Mouse (Mus musculus) spleen, adult 12 weeks (tissue): ENCODE measurements around the gene Ube2d1.
A peak's percentile ranks its signal among the peaks of the same experiment; 100 is the strongest.

ENCODE experiments used
- DNase-seq: peaks from one replicate; pipeline ENCODE4 v3.0.0; 2022; ENCODE audit warnings: low spot score

The Ube2d1 gene

DNA sequence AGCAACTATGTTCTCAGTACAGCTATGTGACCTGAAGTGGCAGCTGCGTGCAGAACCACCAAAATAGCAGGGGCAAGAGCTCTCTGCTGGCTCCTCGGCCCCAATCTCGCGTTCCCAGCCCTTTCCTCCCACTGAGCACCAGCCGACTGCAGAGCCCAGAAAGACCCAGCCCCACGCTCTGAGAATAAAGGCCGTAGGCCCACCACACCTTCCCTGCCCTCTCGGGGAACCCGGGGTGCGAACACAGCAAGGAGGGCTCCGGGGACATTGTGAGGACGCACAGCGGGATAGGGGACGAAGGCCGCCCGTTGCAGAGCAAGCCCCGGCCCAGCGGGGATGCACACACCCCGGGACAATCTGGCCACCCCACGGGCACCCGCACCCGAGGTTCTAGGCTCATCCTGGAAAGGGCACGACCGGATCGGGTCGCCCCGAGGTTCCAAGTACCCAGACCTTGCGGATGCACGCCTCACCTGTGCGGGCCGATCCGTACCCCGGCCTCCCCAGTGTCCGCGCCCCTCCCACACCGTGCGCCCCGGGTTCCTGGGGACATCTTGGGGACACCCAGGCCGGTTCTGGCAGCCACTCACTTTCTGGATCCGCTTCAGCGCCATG lies 444 bp downstream of the Ube2d1 start:
- DNase-seq = no peak

DNA sequence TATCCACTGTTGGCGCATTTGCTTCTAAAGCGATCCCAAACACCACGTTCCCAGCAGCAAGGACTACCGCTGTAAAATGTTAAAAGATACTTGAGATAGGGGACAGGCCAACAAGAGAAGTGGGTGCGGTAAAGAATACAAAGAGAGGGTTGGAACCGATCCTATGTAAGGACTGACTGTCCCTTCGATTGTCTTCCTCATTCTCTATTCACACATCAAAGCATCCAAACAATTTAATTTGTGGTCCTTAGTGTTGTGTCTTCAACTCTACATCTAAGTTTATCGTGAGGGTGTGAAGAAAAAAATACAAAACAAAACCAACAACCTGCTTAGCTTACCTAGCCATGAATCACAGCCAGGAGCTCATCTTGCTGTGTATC lies 941 bp downstream of the Ube2d1 start:
- DNase-seq = no peak

DNA sequence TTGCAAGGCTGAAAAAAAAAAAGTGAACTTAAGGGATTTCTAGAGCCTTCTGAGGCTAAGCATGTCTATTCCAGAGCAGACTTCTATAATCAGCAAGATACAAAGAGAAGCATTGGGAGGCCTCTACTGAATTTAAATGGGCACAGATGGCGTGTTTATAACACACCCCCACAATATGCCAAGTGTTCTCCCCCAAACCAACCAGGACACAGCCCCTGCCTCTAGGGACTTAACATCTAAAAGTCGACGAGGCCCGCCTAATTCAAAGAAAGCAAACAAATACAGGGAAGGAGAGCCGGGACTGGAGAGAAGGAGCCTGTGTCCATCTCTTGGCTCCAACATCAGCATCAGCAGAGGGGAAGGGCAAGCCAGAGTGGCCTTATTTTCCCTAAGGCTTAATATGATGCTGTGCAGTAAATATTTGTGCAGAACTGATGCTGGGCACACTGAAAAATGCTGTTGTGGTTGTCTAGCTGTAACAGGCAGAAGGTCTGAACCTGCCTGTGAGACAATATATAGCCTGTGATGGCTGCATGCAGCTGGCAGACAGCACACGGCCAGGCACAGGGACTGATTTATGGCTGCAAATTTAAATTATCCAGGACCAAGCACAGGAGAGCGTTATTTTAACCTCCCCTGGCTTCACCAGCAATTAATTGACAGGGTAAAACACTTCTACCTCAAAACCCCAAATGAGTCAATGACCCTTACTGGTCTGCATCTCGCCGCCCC lies 11.9 kb downstream of the Ube2d1 start:
- DNase-seq = no peak

DNA sequence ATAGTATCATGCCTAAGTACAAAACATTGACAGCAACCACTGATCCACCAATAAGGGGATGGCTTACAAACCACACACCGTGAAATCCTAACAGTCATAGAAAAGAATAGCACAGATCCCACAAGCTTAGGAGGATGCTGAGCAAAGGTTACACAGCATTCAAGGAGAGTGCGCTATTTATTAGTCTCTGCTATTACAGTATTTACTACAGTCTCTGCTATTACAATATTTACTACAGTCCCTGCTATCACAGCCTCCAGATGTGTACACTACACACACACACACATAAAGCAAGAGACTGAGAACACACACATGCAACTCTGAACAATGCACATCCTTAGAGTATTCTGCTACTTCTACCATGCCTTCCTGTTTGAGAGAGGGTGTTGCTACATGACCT lies 17.1 kb downstream of the Ube2d1 start:
- no peak for DNase-seq

DNA sequence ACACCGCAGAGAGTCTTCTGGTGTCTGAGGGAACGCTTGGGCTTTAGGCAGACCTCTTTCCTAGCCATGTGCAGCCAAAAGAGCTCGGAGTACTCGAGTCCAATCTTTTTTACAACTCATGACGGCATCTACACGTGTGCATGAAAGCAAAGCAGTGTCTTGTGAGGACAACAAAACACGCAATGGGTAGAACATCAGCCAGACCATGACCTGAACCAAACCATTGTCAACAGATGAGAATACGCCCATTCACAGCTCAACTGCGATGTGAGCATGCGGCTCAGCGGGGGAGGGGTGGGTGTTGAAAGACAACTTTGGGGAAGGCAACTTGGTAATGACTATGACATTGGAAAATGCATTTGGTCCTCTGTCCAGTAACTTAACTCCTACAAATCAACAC lies 17.6 kb downstream of the Ube2d1 start:
- DNase-seq = no peak

DNA sequence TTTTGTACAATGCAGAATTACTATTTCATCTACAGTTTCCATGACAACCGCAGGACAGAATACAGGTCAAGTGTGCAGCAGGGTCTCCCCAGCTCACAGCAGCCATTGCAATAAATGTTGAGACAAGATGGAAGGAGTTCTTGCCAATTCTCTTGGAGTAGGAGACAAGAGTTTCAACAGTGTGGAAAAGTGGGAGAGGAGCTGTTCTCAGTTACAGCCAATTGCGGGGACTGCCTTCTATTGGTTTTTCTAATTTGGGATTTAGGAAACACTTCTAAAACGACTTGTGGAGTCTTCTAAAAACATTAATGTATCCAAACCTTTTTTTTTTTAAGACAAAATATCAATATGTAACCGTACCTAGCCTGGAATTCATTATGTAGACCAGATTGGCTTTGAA lies 20.0 kb downstream of the Ube2d1 start:
- DNase-seq = no peak

DNA sequence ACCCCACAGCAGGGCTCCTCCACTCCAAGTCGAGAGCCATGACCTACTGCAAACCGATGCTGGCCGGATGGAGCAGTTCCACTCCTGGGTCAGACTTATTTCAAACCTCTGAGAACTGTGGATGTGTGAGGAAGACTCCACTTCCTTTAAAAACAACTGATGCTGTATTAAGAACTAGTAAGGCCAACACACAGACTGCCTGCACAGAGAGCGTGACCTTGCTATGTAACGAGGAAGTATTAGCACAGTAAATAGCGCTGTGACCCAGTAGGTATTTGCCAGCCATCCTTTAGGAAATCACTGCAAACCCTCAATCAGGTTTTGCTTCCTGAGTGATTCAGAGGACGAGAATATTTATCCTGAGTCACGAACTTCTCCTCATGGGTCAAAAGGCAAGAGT lies 23.4 kb downstream of the Ube2d1 start:
- DNase-seq = no peak

DNA sequence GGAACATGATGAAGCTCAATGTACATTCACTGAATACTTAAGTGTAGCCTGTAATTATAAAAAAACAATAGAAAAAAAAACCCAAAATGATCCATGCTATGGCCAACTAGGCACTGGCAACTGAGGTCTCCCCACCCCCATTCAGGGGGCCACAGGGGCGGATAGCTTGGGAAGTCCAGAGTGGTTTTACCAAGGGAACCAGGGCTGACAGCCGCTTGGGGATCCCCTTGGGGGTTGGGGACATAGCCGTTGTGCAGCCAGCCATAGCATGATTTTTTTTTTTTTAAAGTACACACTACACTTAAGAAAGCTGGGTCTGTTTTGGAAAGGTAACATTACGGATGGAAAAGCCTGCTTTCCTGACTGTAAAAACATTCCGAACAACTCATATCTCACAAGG lies 26.1 kb downstream of the Ube2d1 start:
- DNase-seq = no peak

DNA sequence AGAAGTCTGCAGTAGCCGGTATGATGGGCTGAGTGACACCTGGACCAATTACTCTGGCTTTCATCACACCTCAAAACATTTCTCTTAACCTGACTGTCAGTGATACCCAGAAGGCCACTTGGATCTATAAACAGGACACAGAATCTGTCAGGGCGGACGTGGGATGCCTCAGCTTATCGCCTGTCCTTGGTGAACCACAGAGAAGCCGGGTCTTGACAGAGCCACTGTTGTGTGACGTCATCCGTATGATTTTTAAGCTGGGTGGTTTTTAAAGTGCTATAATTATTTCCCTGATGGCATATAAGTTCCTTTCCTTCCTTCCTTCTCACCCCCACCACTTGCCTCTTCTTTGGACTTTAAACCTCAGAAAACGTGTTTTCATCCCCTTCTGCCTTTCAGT lies 26.5 kb downstream of the Ube2d1 start:
- DNase-seq = no peak

DNA sequence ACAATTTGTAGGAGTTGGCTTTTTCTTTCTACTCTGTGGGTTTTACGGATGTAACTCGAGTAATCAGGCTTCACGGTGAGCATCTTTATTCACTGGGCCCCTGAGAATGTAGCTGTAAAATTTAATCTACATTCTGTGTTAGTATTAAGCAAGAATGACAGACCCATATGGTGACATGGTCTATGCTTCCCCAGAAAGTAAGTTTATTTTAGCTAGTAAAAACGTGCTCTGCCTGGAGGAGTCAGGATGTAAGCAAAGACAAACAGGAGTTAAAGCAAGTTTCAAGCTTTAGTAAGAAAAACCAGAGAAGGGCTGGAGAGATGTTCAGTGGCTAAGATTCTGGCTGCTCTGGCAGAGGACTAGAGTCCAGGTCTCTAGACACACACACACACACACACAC lies 31.9 kb downstream of the Ube2d1 start:
- DNase-seq = no peak

DNA sequence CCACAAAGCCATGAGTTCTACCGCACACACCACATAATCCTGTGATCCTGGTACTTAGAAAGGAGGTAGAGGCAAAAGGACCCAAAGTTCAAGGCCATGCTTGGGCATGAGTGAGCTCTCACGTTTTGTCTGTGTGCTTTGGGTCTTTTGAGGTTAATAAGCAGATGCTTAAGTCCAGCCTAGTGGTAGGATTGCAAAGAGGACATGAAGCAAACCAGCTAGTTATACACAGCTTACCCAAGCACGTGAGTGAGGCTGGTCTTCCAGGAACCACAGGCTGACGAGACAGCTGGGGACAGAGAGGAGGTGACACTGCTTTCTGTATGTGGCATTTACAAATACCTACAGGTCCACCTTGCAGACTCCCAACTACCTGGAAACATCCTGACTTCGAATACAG lies 32.6 kb downstream of the Ube2d1 start:
- no peak for DNase-seq

DNA sequence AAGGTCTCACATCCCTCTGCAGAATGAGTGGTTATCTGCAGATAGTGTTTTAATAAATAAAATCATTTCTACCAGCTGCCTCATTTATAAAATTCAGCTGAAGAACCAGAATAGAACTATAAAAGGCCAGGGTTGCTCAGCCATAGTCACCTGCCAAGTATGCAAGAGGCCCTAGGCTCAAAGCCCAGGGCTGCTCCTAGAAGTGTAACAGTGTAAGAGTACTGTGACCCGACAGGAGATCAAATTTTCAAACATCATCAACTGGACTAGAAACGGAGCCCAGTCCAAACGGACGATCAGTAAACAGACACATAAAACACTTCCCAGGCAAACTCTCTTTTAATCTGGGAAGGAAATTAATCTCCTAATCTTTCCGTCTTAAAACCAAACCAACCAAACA lies 33.2 kb downstream of the Ube2d1 start:
- no peak for DNase-seq

DNA sequence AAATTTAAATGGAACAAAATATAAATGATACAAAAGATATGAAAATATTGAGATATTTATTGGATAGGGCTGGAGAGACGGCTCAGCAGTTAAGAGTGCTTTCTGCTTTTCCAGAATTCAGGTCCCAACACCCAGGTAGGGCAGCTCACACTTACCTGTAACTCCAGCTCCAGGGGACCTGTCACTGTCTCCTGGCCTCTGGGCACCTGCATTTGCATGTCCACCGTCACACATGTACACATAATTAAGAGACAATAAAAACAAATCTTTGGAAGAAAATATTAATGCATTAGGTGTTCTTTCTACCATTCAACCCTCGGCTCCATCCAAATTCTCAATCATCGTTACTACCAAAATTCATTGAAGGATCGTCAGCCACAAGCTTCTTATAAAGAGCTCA lies 33.8 kb downstream of the Ube2d1 start:
- no peak for DNase-seq

DNA sequence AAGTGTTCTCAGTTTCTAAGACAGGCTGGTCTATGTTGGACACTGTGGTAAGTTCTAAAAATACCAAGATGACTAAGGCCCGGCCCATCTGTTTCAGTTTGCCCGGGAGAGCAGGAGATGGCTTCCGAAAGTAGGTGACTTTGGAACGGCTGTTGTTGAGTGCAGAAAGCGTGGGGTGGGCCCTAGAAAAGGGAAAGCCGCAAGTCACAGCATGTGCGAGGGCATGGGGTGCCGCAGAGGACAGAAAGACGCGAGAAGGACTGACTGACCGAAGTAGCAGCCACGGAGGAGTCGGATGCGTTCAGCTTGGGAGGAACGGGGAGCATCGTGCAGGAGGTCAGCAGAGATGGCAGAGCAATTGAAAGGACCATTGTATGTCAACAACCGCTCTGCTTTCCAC lies 34.6 kb downstream of the Ube2d1 start:
- DNase-seq = no peak

DNA sequence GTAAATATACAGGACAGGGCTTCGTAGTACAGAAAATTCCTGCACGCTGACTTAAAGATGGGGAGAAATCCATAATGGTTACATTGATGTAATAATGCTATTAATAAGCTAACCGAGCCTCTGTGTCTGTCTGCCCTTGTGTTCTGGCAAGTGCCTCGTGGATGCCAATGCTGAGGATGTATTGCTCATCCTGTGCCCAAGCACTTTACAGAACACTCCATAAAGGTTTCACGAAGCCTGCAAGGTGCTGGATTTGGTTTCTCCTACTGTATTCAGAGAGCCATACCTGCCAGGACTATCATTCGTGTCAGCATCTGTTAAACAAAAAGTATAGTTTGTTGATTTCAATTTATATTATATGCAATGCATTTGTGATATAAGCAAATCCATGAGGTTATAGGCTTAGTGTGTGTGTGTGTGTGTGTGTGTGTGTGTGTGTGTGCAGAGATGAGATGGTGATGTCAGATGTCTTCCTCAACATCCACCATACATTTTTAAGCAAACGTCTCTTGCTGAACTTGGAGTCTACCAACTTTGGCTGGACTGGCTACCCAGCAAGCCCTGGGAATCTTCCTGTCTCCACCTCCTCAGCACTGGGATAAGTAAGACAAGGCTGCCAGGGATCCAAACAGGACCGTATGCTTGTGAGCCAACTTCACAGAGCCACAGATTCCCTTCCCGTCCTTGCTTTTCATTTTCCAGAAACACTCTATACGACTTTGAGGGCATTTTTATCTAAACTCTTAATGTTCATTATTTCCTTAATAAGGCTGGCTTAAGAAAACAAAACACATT lies 35.8 kb downstream of the Ube2d1 start:
- no peak for DNase-seq

DNA sequence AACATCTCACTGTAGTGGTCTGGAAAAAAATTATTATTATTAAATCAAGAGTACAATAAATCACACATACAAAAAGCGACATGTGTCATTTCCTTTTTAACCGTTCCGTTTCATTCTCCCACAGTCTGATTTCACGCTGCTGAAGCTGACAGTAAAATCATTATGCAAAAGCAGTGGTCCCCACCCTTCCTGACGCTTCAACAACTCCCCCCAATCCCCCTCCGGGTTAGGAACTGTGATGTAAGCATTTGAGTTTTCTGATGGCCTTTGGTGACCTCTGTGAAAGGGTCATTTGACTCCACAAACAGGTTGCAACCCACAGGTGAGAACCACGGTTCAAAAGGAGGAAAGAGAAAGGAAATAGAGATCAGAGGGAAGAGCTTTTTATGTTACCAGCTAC lies 38.1 kb downstream of the Ube2d1 start:
- DNase-seq = peak; percentile 11

DNA sequence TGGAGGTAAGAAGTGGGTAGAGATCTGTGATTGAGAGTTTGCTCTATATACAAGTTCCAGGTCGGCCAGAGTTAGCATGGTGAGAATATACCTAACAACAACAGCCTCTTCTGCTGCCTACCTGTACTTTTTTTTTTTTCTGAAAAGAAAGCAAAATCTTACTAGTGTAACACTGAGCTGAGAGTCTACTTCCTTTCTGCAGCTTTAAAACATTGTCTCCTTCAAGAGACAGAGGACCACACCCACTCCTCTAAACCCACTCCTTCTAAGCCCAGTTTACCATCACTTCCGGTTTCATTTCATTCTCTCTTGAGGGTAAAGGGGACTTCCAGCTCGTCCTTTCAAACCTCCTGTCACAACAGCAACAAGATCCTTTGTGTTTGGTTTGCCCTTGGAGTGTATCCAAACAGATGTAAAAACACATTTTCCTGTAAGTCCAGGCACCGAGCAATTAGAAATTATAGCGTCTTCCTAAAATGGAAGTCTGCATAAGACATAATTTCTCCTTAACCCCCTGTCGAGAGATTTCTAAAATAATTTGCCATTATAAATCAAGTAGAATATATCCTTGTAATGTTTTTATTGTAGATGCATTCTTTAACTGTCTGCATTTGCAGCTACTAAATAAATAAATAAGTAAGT lies 45.5 kb downstream of the Ube2d1 start:
- no peak for DNase-seq

DNA sequence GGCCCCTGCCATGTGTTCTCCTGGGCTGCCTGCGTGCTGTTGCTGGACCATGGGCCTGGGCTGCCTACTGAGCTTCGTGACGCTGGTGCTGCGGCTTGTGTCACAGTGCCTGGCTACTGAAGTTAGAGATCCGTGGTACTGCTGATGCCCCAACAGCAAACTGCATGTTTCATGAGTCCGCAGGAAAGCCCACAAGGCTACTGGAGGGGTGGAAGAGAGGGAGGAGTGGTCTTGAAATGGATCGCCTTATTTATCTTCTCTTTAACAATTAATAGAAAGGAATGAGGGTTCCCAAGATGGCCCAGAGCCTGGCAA lies 46.9 kb downstream of the Ube2d1 start, which contains the start of gene Tfam:
TSS of gene Tfam (minus strand) at position 41 of the 315 bp plus-strand sequence.
- DNase-seq = no peak

DNA sequence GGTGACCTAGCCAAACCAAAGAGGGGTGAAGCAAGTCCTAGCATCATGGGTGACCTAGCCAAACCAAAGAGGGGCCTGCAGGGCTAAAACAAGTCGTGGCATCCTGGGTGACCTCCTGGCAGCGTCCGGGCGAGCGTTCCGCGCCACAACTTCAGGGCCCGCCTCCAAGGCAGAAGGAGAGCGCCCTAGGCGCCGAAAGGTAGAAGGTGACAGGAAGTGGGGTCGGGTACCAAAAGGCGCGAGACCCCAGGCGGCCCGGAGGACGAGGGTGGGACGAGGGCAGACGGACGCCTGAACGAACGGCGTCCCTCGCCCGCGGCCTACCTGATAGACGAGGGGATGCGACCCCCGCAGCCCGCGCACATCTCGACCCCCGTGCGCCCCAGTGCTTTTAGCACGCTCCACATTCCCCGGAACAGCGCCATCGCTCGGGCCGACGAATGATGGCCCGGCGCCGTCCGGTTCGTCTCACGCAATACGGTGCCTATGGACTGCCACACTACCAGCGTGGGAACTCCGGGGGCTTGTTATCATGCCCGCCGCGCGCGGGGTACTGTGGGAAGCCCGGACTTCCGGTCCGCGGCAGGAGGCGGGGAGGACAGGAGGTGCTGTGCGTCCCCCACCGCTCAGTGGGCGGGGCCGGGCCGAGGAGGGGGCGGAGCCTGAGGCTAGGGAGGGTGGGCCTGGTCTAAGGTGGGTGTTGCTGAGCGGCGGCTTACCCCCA lies 47.4 kb downstream of the Ube2d1 start:
- DNase-seq = peak; percentile 91

DNA sequence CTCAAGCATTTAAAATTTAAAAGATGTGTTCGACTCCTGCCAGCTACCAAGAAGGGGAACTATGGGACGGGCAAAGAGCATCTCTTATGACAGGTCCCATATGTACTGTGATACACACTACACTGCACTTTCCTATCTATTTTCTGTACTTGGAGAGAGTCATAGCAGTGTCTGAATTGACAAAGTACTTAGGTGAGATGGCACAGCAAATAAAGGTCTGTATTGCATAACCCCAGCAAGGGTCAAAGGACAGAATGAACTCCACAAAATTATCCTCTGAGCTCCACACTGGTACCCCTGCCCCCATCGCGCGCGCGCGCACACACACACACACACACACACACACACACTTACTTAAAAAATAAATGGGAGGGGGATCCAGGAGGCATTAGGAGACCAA lies 51.0 kb downstream of the Ube2d1 start:
- no peak for DNase-seq

DNA sequence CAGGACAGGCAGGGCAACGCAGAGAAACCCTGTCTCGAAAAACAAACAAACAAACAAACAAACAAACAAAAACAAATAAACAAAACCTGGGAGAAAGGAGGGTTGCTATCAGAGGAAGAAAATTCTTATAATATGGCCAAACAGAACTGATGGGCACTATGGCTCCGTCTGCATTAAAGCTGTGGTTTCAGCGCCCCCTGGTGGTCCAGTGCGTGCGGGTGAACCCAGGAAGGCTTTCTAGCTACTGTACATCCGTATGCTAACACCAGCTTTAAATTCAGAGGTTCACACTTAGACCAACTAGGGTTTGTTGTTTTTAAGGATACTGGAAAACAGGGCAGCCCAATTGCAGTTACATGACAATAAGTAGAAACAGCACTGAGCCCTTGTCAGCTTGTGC lies 59.2 kb downstream of the Ube2d1 start:
- peak; percentile 54 for DNase-seq

DNA sequence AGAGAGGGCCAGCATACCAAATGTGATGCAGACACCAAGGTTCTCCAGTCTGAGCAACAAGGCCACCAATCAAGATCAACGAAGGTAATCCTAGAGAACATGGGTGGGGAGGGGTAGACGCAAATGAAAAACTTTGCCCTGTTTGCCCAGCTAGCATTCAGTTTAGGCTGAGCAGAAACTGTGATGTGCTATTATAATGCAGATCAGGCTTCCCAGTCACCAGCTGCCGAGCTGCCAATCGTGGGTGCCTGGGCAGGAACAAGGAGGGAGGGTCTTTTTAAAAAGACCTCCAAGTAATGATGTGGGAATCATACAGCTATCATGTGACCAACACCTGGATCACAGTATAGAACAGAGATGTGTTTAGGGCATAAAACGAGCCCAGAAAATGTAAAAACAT lies 62.0 kb downstream of the Ube2d1 start:
- no peak for DNase-seq
